Mouse (Mus musculus) ES-Bruce4 (cell line): ENCODE results near the gene B3gnt6.

Source experiments
- CTCF ChIP-seq: IDR thresholded peaks from one replicate; pipeline ENCODE4 v1.8.1; 2011; ENCODE audit warnings: low read depth, low read length
- POLR2A ChIP-seq: IDR thresholded peaks from one replicate; pipeline ENCODE4 v1.8.1; 2011; ENCODE audit warnings: low read length; ENCODE audit not compliant: insufficient read depth

DNA sequence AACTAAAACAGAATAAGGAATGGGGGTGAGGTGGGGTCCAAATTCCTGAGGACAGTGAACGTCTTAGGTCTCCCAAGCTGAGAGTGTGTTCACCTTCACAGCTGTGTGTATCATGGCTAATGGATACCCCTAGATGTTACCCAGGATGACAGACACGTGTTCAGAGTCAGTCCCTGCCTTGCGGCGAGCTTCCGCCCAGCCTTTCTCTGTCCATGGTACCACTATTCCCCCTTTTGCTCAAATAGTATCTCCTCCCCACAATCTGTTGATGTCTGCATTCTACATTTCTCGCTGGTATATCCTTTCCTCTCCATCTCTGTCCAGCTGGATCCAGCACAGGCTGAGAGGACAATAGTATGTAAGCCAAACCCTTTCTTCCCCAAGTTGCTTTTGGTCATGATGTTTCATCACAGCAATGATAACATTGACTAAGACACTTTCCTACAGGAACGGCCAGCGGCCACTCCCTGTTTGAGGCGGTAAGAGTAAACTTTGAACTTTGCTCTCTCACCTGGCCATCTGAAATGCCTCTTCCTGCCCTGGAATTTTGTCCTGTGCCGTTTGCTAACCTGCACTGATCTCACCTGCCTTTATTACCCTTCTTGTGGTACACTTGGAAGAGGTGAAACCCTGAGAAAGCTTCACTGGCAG lies 4.0 kb downstream of the B3gnt6 start:
- TF ChIP-seq CTCF (no peak), POLR2A (no peak)
